Mouse (Mus musculus): ENCODE results near the gene 3110082J24Rik.
A peak's percentile ranks its signal among the peaks of the same experiment; 100 is the strongest.

3110082J24Rik gene

DNA sequence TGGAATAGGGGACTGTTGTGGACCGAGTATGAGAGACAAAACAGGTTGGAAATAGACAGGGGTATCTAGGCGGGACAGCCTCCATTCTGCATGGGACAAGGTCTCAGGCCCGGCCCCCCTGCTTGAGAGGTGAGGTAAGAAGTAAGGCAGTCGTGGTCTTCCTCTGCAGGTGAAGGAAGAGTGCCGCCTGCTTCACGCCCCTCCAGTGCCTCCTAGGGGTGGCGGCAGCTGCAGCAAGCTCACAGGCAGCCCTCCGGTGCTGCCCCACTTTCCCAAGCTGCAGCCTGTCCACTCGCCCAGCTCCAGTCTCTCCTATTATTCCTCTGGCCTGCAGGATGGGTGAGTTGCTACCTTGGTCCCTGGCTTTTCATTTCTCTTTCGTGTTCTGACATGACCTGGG is 9.8 kb upstream of the 3110082J24Rik start:
- DNase-seq, result no peak

DNA sequence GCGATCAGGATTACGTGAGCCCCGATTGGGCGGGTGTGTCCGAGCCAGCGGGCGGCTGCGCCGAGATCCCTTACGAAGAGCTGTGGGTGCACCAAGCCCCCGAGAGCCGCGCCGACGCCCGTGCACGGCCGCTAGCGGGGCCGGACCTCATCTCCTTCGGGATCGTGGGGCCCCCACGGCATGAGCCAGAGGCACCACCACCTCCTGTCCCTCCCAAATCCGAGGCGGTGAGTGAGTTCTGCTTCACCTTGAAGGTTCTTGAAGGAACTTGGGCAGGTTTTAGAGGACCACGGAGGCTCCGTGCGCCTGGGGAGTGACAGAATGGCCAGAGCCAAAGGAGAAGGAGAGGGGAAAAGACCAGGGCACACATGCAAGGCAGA is 8.9 kb upstream of the 3110082J24Rik start:
- DNase-seq, result no peak

DNA sequence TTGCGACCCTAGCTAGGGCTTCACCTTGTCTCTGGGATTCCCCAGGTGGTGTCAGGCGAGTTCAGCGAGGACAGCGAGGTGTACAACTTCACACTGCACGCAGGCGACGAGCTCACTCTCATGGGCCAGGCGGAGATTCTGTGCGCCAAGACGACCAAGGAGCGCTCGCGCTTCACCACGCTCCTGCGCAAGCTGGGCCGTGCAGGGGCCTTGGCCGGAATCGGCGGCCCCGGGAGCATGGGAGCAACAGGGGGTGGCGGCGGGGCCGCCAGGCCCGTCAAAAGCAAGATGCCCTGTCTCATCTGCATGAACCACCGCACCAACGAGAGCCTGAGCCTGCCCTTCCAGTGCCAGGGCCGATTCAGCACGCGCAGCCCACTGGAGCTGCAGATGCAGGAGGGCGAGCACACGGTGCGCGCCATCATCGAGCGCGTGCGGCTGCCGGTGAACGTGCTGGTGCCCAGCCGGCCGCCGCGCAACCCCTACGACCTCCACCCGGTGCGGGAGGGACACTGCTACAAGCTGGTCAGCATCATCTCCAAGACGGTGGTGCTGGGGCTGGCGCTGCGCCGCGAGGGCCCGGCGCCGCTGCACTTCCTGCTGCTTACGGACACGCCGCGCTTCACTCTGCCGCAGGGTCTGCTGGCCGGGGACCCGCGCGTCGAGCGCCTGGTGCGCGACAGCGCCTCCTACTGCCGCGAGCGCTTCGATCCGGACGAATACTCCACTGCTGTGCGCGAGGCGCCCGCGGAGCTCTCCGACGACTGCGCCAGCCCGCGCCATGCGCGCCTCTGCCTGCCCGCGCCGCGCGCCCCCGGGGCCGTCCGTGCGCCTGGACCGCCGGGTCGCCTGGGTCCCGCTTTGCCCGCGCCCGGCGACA is 8.2 kb upstream of the 3110082J24Rik start:
- DNase-seq, result peak; percentile 31 to 54

DNA sequence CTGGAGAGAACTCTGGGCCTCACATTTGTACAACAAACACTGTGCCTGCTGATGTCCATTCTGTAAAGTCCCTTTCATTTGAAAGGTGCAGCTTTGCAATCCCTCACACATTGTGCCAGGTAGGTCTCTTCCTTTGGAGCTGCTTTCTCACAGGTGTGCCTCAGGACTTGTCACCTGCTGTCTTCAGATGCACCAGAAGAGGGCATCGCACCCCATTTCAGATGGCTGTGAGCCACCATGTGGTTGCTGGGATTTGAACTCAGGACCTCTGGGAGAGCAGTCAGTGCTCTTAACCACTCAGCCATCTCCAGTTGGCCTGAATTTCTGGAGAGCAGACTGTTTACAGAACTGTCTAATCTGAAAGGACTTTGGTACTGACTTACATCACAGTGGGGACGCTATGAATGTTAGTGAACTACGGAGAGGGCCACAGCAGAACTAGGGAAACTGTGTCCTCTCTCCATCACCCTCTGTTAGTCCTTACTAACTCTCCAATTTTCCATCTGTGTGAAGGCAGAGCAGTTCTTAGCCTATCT is 6.7 kb upstream of the 3110082J24Rik start:
- DNase-seq, result no peak

DNA sequence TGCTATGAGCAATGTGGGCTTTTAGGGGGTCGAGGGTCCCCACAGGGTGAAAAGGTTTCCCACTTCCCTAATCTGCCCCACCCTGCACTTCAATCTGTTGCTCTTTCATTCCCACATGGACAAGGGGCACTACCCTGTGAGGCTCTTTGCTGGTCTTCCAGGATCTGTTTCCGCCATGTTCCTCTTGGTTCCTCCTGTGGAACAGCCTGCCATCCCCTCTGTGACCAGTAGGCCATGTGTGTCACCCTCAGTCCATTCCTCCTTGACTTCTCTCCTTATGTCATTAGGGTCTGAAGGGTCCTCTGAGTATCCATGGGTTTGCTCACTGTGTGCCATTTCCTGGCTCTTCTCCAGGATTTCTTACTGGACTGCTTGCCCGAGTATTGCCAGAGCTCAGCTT is 5.9 kb upstream of the 3110082J24Rik start:
- DNase-seq, result no peak

DNA sequence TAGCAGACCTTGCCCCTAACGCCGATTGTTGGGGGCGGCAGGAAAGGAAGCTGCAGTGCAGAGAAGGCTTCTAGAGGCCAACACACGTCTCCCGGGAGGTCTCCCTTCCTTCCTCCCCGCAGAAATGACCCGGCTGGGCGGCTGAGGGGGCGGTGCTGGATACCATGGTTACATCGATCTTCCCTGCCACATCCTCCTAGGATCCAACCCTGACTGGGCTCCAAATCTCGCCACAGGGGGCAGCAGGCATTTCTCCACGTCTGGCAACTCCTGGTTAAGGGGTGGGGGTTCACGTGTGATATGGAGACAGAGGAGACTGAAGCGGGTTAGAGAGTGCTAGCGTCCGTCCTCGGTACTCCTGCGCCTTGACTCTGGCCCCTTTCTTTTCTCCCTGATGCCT is 5.2 kb upstream of the 3110082J24Rik start:
- DNase-seq, result peak in 1 of 2 experiments; percentile 16

DNA sequence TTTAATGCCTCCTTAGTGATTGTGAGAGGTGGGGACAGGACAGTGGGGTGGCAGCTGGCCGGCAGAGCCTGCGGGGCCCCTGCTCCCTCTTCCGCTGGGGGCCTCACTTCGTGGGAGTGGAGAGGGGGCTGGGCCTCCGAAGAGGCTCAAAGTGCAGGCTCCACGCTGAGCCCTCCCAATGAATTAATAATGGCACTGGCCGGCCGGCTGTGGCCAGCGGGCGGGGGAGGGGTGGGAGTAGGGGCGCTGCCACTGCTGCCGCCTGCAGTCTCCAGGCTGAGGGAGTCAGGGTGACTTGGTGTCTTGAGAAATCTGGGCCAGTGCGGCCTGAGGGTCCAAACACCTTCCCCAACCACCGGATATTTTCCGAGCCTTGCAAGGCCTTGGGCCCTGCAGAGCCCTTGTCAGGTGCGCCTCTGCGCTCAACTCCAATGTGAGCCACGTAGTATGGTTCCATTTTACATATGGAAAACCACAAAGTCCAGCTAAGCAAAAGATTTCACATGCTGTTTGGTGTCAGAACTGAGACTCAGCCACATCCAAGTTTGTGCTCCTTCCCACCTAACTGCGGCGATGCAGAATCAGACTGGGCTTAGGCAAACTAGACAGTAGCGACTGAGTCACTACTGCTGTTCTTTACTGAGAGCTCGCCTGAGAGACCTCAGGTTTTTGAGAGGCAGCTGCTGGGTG is 4.6 kb upstream of the 3110082J24Rik start:
- no peak for DNase-seq

DNA sequence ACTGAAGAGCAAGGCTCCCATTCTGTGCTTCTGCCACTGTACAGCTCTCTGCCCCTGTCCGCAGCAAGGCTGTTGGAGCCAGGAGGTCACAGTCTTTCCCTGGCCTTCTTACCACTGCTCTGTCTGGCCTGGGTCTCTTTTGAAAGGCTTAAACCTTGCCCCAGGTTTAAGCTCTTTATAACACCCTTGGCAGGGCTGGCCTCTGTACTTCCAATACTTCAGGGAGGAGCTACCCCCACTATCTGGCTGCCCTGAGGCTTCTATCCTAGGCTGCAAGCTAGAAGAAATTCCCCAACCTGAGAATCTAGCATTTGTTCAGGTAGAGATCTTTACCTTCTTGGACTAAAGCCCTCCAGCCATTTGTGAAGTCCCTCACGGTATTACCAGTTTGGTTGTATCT is 4.0 kb upstream of the 3110082J24Rik start:
- DNase-seq, result no peak

DNA sequence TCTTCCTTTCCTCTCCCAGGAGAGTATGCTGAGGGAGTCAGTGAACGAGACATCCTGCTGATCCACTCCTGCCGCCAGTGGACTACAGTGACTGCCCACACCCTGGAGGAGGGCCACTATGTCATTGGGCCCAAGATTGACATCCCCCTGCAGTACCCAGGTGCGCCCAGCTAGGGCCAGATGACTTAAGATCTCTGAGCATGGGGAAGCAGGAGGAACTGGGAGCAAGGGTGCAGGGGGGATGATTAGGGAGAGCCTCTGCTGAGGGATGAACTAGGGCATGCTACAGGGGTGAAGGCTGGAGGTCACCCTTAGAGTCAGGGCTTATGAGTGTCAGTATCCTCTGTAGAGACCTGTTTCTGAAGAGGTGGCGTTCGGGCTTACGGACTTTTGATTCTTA is 2.3 kb upstream of the 3110082J24Rik start:
- no peak for DNase-seq

DNA sequence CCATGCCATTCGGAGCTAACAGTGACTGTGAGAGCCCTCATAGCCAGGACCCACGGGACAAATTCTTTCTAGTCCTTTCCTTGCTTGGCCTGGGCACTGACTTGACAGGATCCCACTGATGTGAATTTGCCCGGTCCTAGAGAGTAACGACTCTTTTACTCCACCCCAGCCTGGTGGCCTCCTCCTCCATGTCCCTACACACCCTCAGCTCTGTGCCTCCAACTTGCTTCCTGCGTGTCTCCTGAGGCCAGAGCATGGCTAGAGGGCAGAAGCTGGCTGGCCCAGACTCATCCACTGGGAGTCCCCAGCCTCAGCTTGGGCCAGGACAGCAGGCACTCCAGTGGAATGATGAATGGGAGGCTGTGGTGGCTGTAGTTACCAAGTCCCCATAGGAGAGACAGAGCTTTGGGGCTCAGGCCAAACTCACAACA is 1.7 kb upstream of the 3110082J24Rik start:
- no peak for DNase-seq

DNA sequence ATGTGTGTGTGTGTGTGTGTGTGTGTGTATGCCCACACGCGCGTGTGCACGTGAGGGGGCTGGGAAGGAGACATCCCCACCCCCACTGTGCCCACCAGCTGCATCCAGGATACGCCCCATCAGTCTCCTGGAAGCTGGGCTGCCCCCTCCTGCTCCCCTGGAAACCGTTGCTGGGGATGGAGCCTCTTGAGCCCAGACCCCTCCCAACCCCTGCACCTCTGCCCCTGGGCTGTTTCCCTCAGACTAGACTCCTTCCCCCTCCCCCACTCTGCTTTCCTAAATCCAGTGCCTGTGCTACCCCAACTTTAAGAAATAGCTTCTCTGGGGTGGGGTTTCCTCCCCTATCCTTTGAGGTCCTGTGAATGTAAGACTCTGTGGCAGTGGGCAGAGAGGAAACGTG is 1.3 kb upstream of the 3110082J24Rik start:
- no peak for DNase-seq

DNA sequence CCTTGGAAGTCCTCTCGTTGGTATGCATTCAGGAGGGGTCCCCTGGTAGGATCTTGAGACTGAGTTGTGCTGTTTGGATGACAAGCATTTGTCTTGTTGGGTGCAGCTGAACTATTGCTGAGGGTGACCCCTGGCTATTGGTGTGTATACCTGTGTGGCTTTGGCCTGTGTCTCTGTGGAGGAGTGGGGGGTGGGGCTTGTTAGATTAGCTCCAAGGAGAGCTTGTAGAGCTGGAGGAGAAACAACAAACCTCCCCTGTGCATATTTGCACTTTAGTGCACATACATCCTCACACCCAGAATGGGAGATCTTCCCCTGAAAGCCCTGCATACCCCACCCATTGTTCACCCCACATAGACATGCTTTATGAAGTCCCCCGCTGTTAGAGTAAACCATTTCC is 870 bp upstream of the 3110082J24Rik start:
- DNase-seq, result no peak

DNA sequence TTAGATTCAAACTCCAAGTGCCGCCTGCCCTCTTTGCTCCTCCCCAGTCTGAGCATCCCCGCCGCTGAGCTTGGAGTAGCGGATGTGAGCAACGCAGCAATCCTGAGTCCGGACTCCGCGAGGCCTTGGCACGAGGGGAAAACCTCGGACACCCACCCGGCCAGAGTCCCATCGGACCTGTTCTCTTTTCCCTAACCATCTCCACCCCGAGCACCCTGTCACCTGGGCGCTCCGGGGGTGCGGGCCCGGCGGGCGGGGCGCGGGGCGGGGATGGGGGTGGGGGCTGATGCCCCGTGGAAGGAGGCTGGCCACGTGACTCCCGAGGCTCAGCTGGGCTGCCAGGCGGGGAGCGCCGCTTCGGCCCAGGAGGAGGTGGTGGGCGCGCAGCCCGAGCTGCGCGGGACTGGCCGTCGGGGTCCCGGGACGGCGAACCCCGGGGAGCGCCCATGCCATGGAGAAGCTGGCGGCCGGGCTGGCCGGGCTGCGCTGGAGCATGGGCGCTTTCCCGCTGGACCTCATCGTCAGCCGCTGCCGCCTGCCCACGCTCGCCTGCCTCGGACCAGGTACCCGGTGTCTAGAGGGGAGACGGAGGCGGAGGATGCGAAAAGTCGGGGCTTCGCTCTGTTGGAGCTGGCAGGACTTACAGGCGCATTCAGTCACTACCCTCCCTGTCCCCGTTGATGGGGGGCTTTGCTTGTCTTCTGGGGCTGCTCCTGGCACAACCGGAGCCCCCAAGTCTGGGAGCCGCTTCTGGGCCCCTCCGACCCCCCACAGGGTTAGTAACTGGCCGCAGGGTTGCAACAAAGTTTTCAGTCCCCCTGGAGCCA is 832 bp downstream of the 3110082J24Rik start, which contains the start of gene Garem2:
TSS of gene Garem2 (plus strand) at position 321 of the 827 bp plus-strand sequence.
- DNase-seq, result no peak

DNA sequence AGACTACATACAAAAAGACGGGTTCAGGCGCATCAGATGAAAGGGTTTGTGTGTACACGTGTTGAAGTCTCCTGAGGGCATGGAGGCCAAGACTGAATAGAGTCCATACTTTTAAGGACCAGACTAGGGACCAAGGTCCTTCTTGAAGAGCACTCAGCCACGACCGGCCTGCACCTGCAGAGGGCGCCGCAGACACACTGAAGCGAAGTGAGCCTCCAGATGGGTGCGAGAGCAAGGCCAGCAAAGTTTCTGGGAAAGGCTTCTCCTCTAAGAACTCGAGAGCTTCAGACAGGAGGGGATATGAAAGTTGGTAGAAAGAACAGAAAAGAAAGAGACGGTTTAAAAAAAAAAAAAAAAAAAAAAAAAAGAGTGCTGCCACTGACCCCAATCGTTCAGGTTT is 1.5 kb downstream of the 3110082J24Rik start:
- peak; percentile 40 to 51 for DNase-seq

DNA sequence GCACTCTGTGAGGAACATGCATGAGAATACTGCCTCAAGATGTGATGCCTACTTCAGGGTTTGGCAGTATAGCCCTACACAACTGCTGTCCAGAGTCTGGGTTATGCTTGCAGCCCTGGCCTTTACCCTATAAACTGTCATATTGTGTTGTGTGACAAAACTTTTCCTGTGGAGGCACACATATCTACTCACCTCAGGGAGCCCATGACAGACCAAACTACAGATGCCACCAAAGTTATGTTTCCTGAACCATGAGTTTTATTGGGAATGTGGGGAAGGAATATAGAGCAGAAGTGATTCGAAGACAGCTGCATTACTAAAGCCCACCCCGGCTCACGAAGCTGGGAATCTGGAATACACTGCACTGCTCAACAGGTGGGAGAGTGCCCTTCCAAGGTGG is 2.5 kb downstream of the 3110082J24Rik start:
- DNase-seq, result no peak

DNA sequence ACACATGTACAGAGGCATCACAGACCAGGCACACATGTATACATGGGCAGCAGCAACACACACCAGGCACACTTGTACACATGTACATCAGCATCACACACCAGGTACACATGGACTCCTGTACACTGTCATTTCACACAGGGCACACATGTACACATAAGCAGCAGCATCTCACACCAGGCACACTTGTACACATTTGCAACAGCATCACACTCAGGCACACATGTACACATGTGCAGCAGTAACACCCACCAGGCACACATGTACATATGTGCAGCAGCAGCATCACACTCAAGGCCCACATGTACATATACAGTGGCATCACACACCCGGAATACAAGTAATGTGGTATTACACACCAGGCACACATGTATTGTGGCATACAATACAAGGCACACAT is 7.6 kb downstream of the 3110082J24Rik start:
- no peak for DNase-seq

DNA sequence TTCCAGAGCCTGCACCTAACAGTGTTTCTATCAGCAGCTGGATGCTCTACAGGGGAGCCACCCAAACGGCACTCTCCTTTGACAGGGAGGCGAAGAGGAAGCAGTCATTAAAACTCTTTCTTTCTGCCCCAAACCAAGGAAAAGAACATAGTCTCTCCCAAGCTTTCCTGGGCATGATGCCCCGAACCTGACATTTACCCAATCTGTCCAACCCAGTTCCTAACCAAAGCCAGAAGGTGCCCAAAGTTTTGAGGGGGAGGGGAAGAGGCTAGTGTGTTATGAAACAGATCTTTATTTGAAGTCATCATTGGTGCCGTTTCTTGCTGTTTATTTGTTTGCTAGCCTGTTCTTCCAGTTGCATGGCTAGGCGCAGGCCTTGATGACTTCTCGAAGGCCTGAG is 10.2 kb downstream of the 3110082J24Rik start:
- DNase-seq, result peak; percentile 44 to 49

DNA sequence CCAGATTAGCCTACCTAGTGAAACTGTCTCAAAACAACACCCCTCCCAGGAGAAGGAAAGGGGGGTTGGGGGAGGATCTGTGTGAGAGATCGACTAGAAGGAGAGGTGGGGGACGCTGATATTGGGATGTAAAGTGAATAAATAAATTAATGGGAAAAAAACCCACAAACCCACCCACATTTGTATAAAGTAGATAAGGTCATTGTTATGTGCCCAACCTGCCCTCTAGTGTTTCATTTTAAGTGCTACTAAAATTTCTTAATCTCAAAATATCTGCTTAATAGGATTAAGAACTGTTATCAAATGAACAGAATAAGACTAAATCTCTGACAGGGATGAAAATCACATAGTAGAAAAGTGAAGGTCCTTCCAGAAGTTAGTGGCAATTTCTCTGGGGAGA is 11.5 kb downstream of the 3110082J24Rik start:
- no peak for DNase-seq

DNA sequence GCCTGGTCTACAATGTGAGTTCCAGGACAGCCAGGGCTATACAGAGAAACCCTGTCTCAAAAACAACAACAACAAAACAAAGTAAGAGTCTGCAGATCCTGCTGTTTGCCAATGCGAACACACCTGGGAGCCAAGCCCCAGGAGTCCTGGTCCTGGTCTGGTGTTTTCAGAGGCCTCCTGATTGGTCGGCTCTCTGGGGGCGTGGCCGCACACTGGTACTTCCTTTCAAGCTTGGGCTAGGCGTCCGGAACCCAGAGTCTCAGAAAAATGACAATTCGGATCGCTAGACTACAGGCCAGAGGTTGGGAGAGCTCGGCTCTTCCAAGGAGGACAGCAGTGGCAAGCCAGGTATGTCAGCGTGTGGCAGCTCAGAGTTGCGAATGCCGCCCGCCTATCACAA is 13.2 kb downstream of the 3110082J24Rik start:
- DNase-seq, result no peak

DNA sequence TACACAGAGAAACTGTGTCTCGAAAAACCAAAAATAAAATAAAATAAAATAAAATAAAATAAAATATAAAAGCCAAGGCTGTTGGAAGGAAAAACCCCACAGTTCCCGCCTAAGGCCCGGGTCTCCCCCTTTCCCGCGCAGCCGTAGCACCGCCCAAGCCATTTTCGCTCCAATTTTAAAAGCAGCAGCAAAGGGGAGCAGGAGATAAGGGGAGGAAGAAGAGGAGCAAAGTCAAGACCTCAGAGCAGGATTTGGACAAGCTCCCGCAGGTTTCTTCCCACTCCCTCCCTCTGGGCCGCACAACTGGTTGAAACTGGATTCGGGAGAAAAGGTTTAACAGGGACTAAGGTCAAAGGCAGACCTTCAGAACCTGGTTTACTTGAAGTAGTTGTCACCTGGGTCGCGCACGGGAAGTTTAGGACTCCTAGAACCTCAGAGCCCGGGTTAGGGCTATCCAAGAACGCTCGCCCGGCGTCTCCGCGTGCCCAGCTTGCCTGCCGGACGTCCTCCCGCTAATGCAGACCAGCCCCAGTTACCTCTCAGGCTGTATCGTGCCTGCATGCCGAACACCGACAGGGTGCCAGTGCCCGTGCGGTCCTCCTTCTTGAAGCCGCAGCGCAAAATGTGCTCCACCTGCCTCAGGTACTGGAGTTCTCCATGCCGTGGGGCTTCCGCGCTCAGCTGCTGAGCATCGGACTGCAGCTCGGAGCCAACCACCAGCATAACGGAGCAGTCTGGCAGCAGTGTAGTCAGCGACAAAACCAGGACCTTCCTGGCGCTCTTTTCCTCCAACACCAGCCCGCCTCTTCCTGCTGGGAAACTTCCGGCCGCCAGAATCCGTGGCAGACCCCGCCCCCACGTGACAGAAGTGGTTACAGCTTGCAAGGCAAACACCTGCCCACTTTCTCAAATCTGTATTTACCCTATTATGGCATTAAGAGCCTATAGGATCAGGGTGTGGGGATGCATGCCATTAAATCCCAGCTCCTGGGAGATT is 32.8 kb downstream of the 3110082J24Rik start, which contains the start of gene Tyms:
TSS of gene Tyms (minus strand) at position 793 of the 997 bp plus-strand sequence.
- DNase-seq, result peak; percentile 49 to 54

DNA sequence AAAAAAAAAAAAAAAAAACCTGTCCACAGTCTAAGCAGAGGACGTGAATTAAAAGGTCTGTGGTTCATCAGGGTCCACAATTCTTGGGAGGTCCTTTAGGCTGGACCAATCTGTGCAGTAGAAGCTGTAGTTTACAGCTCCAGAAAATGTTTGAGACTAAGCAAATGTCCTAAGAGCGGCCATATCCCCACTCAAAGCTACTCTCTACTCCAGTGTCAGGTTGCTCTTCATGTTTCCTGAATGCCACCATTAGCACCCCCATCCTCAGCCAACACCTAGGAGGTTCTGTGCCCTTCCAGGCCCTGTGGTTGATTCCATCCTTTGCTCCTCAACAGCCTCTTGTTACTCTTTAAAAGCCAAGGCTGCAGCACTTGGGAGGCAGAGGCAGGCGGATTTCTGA is 33.5 kb downstream of the 3110082J24Rik start:
- DNase-seq, result no peak

DNA sequence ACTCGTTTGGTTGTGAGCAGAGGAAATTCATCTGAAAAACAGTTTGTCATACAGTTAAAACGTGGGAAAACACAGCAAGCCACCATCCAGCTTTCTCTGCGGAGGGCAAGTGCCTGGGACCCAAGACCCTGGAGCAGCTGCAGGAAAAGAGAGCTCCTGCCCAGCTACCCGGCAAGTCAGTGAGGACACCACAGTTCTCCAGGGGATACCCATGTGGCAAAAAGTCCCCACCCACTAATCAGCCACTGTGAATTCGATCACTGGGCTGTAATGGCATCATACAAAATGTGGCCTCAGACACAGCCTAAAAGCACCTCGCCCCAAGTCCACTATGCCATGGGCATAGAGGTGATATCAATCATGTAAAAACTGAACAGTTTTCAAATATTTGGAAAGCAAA is 34.2 kb downstream of the 3110082J24Rik start:
- DNase-seq, result no peak

All from cerebellum, postnatal 36 days (tissue).